Comparison of ENCODE assay signal across 8 mouse cellular contexts in genomic region chr13:112926796-112927195, GRCm38 (mm10). TPM values are rescaled to one million over a fixed set of nuclear protein-coding genes. Genes with fewer than 3 reads are reported as not detected.
DNase-seq lines count a peak whose midpoint lies in the region; ATAC-seq and TF ChIP-seq lines count a peak whose summit lies in the region.

No protein-coding gene starts in this region.

- under 1% methylated on average over 19 of the region's 19 CpGs for WGBS in neural tube, embryonic 11.5 days
- 1% methylated on average over 19 of the region's 19 CpGs for WGBS in forebrain, embryonic 13.5 days
- WGBS in stomach, embryonic 14.5 days = under 1% methylated on average over 19 of the region's 19 CpGs

- no peak for DNase-seq in neural tube, embryonic 11.5 days (ENCODE audit: low spot score)
- DNase-seq in neural tube, embryonic 10.5 days (ENCODE audit: extremely low spot score, low spot score) = no peak
- DNase-seq in brain, embryonic 14.5 days (ENCODE audit: low read depth) = peak; percentile 56
- peak; percentile 17 to 23 for DNase-seq in kidney, adult 8-10 months
- DNase-seq in lung, postnatal 14 days = peak; percentile 13
- DNase-seq in right cerebral cortex, adult 18-20 months = no peak

- no peaks in the 10 kb centered on the region for H3K27me3 ChIP-seq in neural tube, embryonic 11.5 days (ENCODE audit: control insufficient read depth, insufficient read depth, low read length)
- H3K27me3 ChIP-seq in forebrain, embryonic 13.5 days = no peaks in the 10 kb centered on the region
- no peaks in the 10 kb centered on the region for H3K27me3 ChIP-seq in stomach, embryonic 14.5 days (ENCODE audit: control insufficient read depth, insufficient read depth, low read length)

- H3K27ac ChIP-seq in neural tube, embryonic 11.5 days (ENCODE audit: low read depth, low read length) = peak overlapping the region; percentile 51
- peak overlapping the region; percentile 86 for H3K27ac ChIP-seq in forebrain, embryonic 13.5 days
- peak overlapping the region; percentile 85; the same call in 1 of the 2 replicates for H3K27ac ChIP-seq in stomach, embryonic 14.5 days (ENCODE audit: low read length)

- ATAC-seq in neural tube, embryonic 11.5 days (ENCODE audit: insufficient read depth, low FRiP score, low TSS enrichment) = no peak
- ATAC-seq in forebrain, embryonic 13.5 days = peak; percentile 1; the same call in 1 of the 2 replicates
- no peak for ATAC-seq in stomach, embryonic 14.5 days (ENCODE audit: insufficient number of reproducible peaks, insufficient read depth, low FRiP score, low read depth)

- no peak for TF ChIP-seq CTCF in brain, embryonic 14.5 days (IDR thresholded peaks at IDR 0.05; ENCODE audit: borderline replicate concordance, extremely low read depth, insufficient read depth, insufficient read length)

- H3K4me1 ChIP-seq in neural tube, embryonic 11.5 days (ENCODE audit: control insufficient read depth, insufficient read depth, low read length) = peaks cover 9% of the 10 kb centered on the region
- H3K4me1 ChIP-seq in forebrain, embryonic 13.5 days = peaks cover 30% of the 10 kb centered on the region
- peaks cover 16% of the 10 kb centered on the region for H3K4me1 ChIP-seq in stomach, embryonic 14.5 days (ENCODE audit: control insufficient read depth, insufficient read depth, low read length)

- peak overlapping the region; percentile 76 for H3K4me3 ChIP-seq in neural tube, embryonic 11.5 days (ENCODE audit: low read depth, low read length)
- H3K4me3 ChIP-seq in forebrain, embryonic 13.5 days = peak overlapping the region; percentile 79
- H3K4me3 ChIP-seq in stomach, embryonic 14.5 days (ENCODE audit: low read depth, low read length) = peak overlapping the region; percentile 91

- peak overlapping the region; percentile 53 for H3K4me2 ChIP-seq in neural tube, embryonic 11.5 days (ENCODE audit: low read depth)
- peak overlapping the region; percentile 79 for H3K4me2 ChIP-seq in forebrain, embryonic 13.5 days
- peak overlapping the region; percentile 65 for H3K4me2 ChIP-seq in stomach, embryonic 14.5 days (replicated peaks; ENCODE audit: low read depth, low read length)

- H3K9me3 ChIP-seq in neural tube, embryonic 11.5 days (ENCODE audit: control insufficient read depth, low read length) = no peaks in the 10 kb centered on the region
- no peaks in the 10 kb centered on the region for H3K9me3 ChIP-seq in forebrain, embryonic 13.5 days (replicated peaks)
- no peaks in the 10 kb centered on the region for H3K9me3 ChIP-seq in stomach, embryonic 14.5 days (ENCODE audit: control insufficient read depth, low read depth, low read length)

- H3K36me3 ChIP-seq in neural tube, embryonic 11.5 days (ENCODE audit: control insufficient read depth, insufficient read depth, low read length) = no peaks in the 10 kb centered on the region
- peaks cover 11% of the 10 kb centered on the region for H3K36me3 ChIP-seq in forebrain, embryonic 13.5 days (ENCODE audit: poor library complexity, severe bottlenecking)
- peaks cover 9% of the 10 kb centered on the region; the same call in 1 of the 2 replicates for H3K36me3 ChIP-seq in stomach, embryonic 14.5 days (ENCODE audit: control insufficient read depth, insufficient read depth, low read length)

- TF ChIP-seq POLR2A in brain, embryonic 14.5 days (IDR thresholded peaks at IDR 0.05; ENCODE audit: borderline replicate concordance, extremely low read depth, insufficient read depth, insufficient read length, poor library complexity, severe bottlenecking) = no peak

- H3K9ac ChIP-seq in neural tube, embryonic 11.5 days (ENCODE audit: low read length) = peak overlapping the region; percentile 60
- peak overlapping the region; percentile 83 for H3K9ac ChIP-seq in forebrain, embryonic 13.5 days
- peak overlapping the region; percentile 77 for H3K9ac ChIP-seq in stomach, embryonic 14.5 days (replicated peaks; ENCODE audit: low read depth, low read length)

RNA-seq across cellular contexts. Expression of gene Mtrex, which starts 0.4 kb away (rescaled TPM):
- 105 TPM in 2 replicates for polyA plus RNA-seq in neural tube, embryonic 11.5 days (2014; fragmentation: Nextera tagmentation; extraction: Ambion mirVana)
- polyA plus RNA-seq in brain, embryonic 14.5 days (2012; rRNA removed) = 47.8 and 56.2 TPM in 2 replicates
- 72.0 and 76.7 TPM in 2 replicates for polyA plus RNA-seq in forebrain, embryonic 13.5 days (2015; fragmentation: Nextera tagmentation; extraction: Ambion mirVana)
- polyA plus RNA-seq in stomach, embryonic 14.5 days (2014; fragmentation: Nextera tagmentation; extraction: Ambion mirVana) = 72.3 and 80.6 TPM in 2 replicates

RNA-seq across cellular contexts. Expression of gene Dhx29, which starts 0.5 kb away (rescaled TPM):
- 31.9 and 32.7 TPM in 2 replicates for polyA plus RNA-seq in neural tube, embryonic 11.5 days (2014; fragmentation: Nextera tagmentation; extraction: Ambion mirVana)
- 13.7 and 18.9 TPM in 2 replicates for polyA plus RNA-seq in brain, embryonic 14.5 days (2012; rRNA removed)
- 29.8 and 30.8 TPM in 2 replicates for polyA plus RNA-seq in forebrain, embryonic 13.5 days (2015; fragmentation: Nextera tagmentation; extraction: Ambion mirVana)
- 20.4 and 22.8 TPM in 2 replicates for polyA plus RNA-seq in stomach, embryonic 14.5 days (2014; fragmentation: Nextera tagmentation; extraction: Ambion mirVana)

Comparison
In these comparisons a context has a peak if more than half of its experiments do, and no peak if none do; other contexts are left out.
1. DNase-seq: peak in brain, embryonic 14.5 days (single experiment), kidney, adult 8-10 months (2 of 2) and lung, postnatal 14 days (single experiment); none in neural tube, embryonic 11.5 days (single experiment), neural tube, embryonic 10.5 days (single experiment) and right cerebral cortex, adult 18-20 months (single experiment).
2. Peak in every context shown above with its lines, with median percentiles within 50 percentile points of each other: H3K27ac ChIP-seq, H3K4me2 ChIP-seq, H3K4me3 ChIP-seq and H3K9ac ChIP-seq.